Mouse (Mus musculus) limb, embryonic 13.5 days (tissue): ENCODE results near the gene Aldh5a1. TPM values are rescaled to one million over a fixed set of nuclear protein-coding genes. Genes with fewer than 3 reads are reported as not detected.

Experiments
- ATAC-seq: fragments of 200-750 bp; cut with Nextera tagmentation; 2 replicates; pipeline ENCODE4 v1.8.0; 2017; ENCODE audit warnings: low read depth, moderate number of reproducible peaks, moderate TSS enrichment; ENCODE audit not compliant: low FRiP score
- H3K27ac ChIP-seq: fragments of 300-500 bp; sonication (generic); 2 replicates; pipeline ENCODE4 v1.5.1; 2015; ENCODE audit warnings: inconsistent platforms, mild to moderate bottlenecking, moderate library complexity
- H3K27me3 ChIP-seq: fragments of 300-500 bp; sonication (generic); 2 replicates; pipeline ENCODE4 v1.6.1; 2015; ENCODE audit warnings: mild to moderate bottlenecking, inconsistent platforms
- H3K36me3 ChIP-seq: fragments of 300-500 bp; sonication (generic); 2 replicates; pipeline ENCODE4 v1.6.1; 2015; ENCODE audit warnings: inconsistent platforms, mild to moderate bottlenecking, moderate library complexity
- H3K4me1 ChIP-seq: fragments of 300-500 bp; sonication (generic); 2 replicates; pipeline ENCODE4 v1.6.1; 2015; ENCODE audit warnings: inconsistent platforms
- H3K4me2 ChIP-seq: fragments of 300-500 bp; sonication (generic); replicated peaks from 2 replicates; pipeline ENCODE4 v1.6.1; 2015; ENCODE audit warnings: inconsistent platforms, mild to moderate bottlenecking, moderate library complexity
- H3K4me3 ChIP-seq: fragments of 300-500 bp; sonication (generic); 2 replicates; pipeline ENCODE4 v1.5.1; 2015; ENCODE audit warnings: moderate library complexity, mild to moderate bottlenecking, inconsistent platforms
- H3K9ac ChIP-seq: fragments of 300-500 bp; sonication (generic); 2 replicates; pipeline ENCODE4 v1.6.1; 2015; ENCODE audit warnings: mild to moderate bottlenecking, inconsistent platforms
- H3K9me3 ChIP-seq: fragments of 300-500 bp; sonication (generic); 2 replicates; pipeline ENCODE4 v1.6.1; 2016; ENCODE audit warnings: inconsistent platforms
- whole genome bisulfite sequencing: fragments of 180-500 bp; shearing (Covaris S2); methylation state at CpG from one replicate; pipeline ENCODE4 v1.1.7; 2015; 5-methylcytosine and 5-hydroxymethylcytosine counted together
- polyA plus RNA-seq: library from polyadenylated mRNA; unstranded; fragments of >200 nt; fragmentation: Nextera tagmentation; extraction: Ambion mirVana; gene quantifications from 2 replicates; pipeline ENCODE4 v1.2.1, GENCODE M21; 2015

The Aldh5a1 gene
- polyA plus RNA-seq, 1 experiment from 2014 or later = 4.0 TPM

DNA sequence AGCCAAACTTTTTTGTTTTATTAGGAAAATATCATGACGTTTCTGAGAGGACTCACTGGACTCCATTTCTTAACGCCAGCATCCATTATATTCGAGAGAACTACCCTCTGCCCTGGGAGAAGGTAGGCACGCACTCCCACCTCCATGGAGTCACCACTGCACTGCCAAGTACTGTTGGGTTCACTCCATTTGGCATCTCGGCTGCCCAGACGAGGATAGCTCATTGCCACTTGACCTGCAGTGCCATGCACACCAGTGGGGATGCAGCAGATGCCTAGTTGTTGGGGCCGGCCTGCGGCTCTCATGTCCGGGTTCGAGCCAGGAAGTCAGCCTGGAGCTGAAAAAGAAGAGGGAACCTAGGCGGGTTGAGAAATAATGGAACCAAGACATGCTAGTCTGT lies 17.6 kb upstream of the Aldh5a1 start:
- Histone ChIP-seq H3K27ac (no peak overlapping the region), H3K36me3 (no peaks in the 10 kb centered on the region), H3K4me2 (no peak overlapping the region), H3K9me3 (no peaks in the 10 kb centered on the region), H3K4me3 (no peak overlapping the region), H3K9ac (no peak overlapping the region), H3K4me1 (no peaks in the 10 kb centered on the region), H3K27me3 (peaks cover 14% of the 10 kb centered on the region)
- no peak for ATAC-seq
- WGBS = 34% methylated on average over 11 of the region's 11 CpGs

DNA sequence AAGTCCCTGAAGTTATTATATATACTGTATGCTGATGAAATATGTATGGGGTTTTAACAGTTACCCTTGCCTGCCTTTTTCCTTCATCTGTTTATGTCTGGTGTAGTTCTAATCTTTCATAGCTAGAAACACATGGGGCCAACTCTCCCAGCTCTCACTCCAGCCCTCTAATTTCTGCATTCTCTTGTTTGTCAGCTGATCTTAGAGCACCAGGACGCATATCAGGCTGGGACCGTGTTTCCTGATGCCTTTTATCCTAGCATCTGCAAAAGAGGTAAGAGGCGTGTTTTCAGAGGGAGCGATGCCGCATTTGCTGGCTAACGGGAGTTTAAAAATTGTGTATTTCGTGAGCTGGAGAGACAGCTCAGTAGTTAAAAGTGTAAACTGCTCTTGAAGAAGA lies 15.2 kb upstream of the Aldh5a1 start:
- Histone ChIP-seq H3K9me3 (no peaks in the 10 kb centered on the region), H3K27ac (no peak overlapping the region), H3K4me2 (no peak overlapping the region), H3K9ac (no peak overlapping the region), H3K27me3 (peaks cover 14% of the 10 kb centered on the region), H3K4me3 (no peak overlapping the region), H3K36me3 (no peaks in the 10 kb centered on the region), H3K4me1 (no peaks in the 10 kb centered on the region)
- ATAC-seq = no peak
- 67% methylated on average over 7 of the region's 7 CpGs for WGBS

DNA sequence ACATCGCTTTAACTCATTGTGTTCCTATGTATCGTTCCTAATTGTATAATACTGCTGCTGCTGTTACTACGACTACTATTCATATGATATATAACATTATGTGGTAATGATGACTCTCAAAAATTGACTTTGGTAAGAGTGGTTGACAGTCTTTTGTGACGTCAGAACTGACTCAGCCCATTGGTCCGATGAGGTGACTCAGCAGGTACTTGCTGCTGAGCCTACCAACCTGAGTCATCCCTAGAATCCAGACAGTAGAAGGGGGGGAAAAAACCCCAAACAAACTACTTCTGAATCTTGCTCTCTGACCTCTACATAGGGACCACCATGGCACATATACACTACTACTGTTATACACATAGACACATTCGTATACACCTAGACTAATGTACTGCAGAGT lies 11.4 kb upstream of the Aldh5a1 start:
- no peak overlapping the region for H3K4me2 ChIP-seq
- H3K27me3 ChIP-seq = no peaks in the 10 kb centered on the region
- H3K36me3 ChIP-seq = no peaks in the 10 kb centered on the region
- H3K4me1 ChIP-seq = 0 out of 2 replicates have a peak, but pooled peaks cover 3% of the 10 kb centered on the region
- H3K4me3 ChIP-seq = no peak overlapping the region
- no peak overlapping the region for H3K9ac ChIP-seq
- H3K27ac ChIP-seq = no peak overlapping the region
- 93% methylated on average over 6 of the region's 6 CpGs for WGBS
- no peaks in the 10 kb centered on the region for H3K9me3 ChIP-seq
- ATAC-seq = no peak

DNA sequence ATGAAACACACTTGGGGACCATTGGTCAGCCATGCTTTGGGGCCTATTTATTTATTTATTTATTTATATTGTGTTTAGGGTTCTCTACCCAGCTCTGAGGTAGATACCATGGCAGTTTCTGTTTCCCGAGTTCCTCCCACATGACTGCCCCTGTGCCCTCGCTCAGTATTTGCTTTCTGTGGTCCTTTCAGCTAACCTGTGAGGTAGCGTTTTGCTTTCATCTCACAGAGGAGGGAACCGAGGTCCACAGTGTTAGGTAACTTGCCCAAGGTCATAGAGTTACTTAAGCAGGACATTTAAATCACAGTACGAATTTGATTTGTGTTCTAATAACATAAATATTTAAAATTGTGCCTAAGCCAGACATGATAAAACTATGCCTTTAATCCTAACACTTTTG lies 9.7 kb upstream of the Aldh5a1 start:
- H3K27me3 ChIP-seq = no peaks in the 10 kb centered on the region
- no peaks in the 10 kb centered on the region for H3K36me3 ChIP-seq
- no peak overlapping the region for H3K4me2 ChIP-seq
- H3K9ac ChIP-seq = no peak overlapping the region
- 0 out of 2 replicates have a peak, but pooled peaks cover 3% of the 10 kb centered on the region for H3K4me1 ChIP-seq
- no peak overlapping the region for H3K27ac ChIP-seq
- 89% methylated on average over 5 of the region's 5 CpGs for WGBS
- ATAC-seq = no peak
- no peaks in the 10 kb centered on the region for H3K9me3 ChIP-seq
- no peak overlapping the region for H3K4me3 ChIP-seq

DNA sequence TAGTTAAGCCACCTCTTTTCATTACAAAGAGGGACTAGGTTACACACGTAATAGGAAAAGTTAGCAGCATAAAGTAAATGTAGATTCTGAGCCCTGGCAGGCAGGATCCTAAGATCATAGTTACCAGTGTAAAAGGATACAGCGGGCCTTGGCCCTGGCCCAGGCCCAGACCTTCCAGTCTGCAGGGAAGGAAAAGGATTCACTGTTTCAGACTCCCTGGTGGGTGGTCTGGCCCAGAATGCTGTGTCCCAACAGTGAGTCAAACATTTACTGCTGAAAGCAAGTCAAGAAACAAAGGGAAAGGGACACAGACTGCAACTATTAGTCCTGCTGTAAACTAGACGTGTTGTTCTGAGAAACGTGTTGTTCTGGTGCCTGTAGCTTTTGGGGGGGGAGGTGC lies 8.1 kb upstream of the Aldh5a1 start:
- WGBS = 20% methylated on average over 4 of the region's 4 CpGs
- Histone ChIP-seq H3K27me3 (no peaks in the 10 kb centered on the region), H3K9ac (no peak overlapping the region), H3K4me3 (no peak overlapping the region), H3K4me1 (0 out of 2 replicates have a peak, but pooled peaks cover 3% of the 10 kb centered on the region), H3K27ac (no peak overlapping the region), H3K4me2 (no peak overlapping the region), H3K9me3 (no peaks in the 10 kb centered on the region), H3K36me3 (no peaks in the 10 kb centered on the region)
- ATAC-seq = no peak

DNA sequence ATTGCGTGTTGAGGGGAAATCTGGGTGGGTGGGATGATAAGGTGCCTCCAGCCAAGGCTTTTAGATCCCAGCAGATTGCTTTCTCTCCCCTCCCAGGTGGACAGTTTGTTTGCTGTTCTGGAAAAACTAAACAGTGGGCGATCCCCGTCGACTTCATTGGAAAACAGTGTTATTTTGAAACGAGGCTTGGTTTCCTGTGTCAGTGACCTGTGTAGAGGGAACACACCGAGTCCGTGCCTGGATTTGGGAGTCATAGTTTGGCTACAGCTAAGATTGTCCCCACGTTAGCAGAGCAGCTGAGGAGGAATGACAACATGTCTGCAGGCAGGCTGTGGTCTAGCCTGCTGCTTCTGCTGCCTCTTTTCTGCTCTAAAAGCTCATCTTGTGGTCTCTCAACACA lies 5.8 kb upstream of the Aldh5a1 start:
- Histone ChIP-seq H3K27me3 (no peaks in the 10 kb centered on the region), H3K9ac (no peak overlapping the region), H3K4me2 (no peak overlapping the region), H3K36me3 (no peaks in the 10 kb centered on the region), H3K9me3 (no peaks in the 10 kb centered on the region), H3K4me1 (0 out of 2 replicates have a peak, but pooled peaks cover 3% of the 10 kb centered on the region), H3K4me3 (no peak overlapping the region), H3K27ac (no peak overlapping the region)
- 80% methylated on average over 8 of the region's 8 CpGs for WGBS
- no peak for ATAC-seq

DNA sequence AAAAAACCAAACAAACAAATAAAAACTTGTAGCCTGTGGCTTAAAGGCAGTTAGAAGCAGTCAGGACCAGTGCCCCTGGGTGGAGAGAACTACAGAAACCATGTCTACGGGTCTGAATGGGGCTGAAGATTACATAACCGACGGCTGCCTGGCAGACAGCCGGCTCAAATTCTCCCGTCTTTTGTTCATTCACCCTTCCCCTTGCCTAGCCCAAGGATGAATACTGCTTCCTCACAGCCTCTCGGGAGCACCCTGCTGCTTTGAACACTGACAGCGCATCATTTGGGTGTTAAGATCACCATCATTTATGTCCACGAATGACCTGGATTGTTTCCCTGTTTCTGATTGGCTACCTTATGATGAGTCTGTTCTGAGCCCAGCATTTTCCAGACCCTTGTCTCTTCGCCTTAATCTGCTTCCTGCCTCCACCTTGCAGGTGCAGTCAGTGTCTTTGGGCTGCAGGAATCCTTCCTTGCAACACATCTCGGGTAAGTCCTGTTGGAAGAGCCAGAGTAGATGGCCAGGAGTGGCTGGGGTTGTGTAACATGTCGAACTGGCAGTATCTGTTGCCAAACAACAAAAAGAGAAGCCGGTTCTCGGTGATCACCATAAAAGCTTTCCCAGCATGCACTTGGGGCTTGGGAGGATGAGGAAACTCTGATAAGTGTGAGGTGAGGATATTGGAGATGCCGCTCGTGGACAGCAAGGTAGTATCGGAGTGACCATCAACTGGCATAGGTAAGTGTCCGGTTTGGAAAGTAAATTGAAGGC lies 5.2 kb upstream of the Aldh5a1 start, which contains the start of gene Gpld1:
Gpld1 (plus strand) TSS at position 641 of the 771 bp plus-strand sequence.
- no peak for ATAC-seq
- Histone ChIP-seq H3K27me3 (no peaks in the 10 kb centered on the region), H3K4me3 (no peak within 1 kb of the TSS), H3K36me3 (no peaks in the 10 kb centered on the region), H3K9ac (no peak within 1 kb of the TSS), H3K4me1 (peaks cover 7% of the 10 kb centered on the region), H3K4me2 (no peak within 1 kb of the TSS), H3K9me3 (no peaks in the 10 kb centered on the region), H3K27ac (no peak within 1 kb of the TSS)
- WGBS = 68% methylated on average over 17 of the region's 17 CpGs

DNA sequence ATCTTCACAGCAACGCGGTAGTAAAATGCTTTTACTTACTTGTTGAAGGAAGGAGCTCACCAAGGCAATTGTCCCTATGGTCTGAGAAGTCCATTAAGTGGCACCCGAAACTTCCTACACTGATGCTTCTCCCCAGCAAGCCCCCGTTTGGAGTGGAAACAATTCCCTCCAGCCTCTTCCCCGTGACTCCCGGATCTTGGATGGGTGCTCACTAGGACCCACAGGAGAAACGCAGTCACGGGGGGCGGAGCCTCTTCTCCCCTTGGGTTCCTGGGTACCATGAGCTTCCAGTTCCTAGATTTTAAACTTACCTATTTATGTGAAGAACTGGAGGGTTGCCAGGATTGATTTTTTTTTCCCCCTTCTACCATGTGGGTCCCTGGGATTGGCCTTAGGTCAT lies 2.0 kb upstream of the Aldh5a1 start:
- WGBS = 86% methylated on average over 9 of the region's 9 CpGs
- H3K4me2 ChIP-seq = no peak overlapping the region
- no peaks in the 10 kb centered on the region for H3K9me3 ChIP-seq
- no peaks in the 10 kb centered on the region for H3K36me3 ChIP-seq
- no peak overlapping the region for H3K27ac ChIP-seq
- peaks cover 5% of the 10 kb centered on the region for H3K4me1 ChIP-seq
- no peak overlapping the region for H3K9ac ChIP-seq
- no peak overlapping the region for H3K4me3 ChIP-seq
- H3K27me3 ChIP-seq = no peaks in the 10 kb centered on the region
- no peak for ATAC-seq

DNA sequence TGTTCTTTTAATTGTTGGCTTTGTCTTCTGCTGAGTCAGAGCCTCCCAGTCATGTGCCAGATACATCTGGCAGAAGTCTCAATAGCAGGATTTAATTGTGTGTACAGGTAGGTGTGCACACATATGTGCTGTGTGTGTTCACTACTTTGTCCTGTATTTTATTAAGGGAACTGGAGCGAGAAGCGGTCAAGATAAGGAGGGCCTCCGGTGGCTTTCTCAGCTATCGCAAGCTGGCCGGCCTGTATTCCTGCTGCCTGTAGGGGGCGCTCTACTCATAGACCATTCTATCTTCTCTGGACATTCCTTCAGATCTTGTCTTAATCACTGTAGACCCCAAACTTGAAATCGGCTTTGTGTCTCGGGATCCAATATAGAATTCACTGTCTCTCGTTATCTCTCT lies 1.2 kb upstream of the Aldh5a1 start:
- no peaks in the 10 kb centered on the region for H3K27me3 ChIP-seq
- ATAC-seq = no peak
- peaks cover 5% of the 10 kb centered on the region for H3K4me1 ChIP-seq
- no peak overlapping the region for H3K4me2 ChIP-seq
- no peaks in the 10 kb centered on the region for H3K36me3 ChIP-seq
- no peaks in the 10 kb centered on the region for H3K9me3 ChIP-seq
- no peak overlapping the region for H3K27ac ChIP-seq
- H3K9ac ChIP-seq = no peak overlapping the region
- WGBS = 31% methylated on average over 9 of the region's 9 CpGs
- H3K4me3 ChIP-seq = no peak overlapping the region

DNA sequence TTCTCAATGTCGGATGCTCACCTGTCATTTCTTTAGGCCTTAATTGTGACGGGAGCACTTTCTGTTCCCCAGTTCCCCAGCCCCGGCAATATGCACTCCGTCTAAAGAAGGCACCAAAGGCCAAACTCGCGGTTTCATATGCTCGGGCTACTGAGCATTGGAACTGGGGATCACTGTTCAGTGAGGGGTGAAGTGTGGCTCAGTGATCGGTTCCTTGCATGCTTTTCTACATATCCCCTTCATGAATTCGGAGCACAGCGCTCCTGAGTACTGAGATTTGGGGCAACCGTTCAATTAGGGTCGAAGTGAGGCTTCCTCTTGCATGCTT lies 342 bp upstream of the Aldh5a1 start:
- Histone ChIP-seq H3K27ac (no peak overlapping the region), H3K4me2 (peak overlapping the region; percentile 80), H3K9ac (peak overlapping the region; percentile 91), H3K4me1 (peaks cover 5% of the 10 kb centered on the region), H3K27me3 (no peaks in the 10 kb centered on the region), H3K4me3 (peak overlapping the region; percentile 90), H3K36me3 (no peaks in the 10 kb centered on the region), H3K9me3 (no peaks in the 10 kb centered on the region)
- WGBS = 20% methylated on average over 12 of the region's 12 CpGs
- ATAC-seq = peak; percentile 44

DNA sequence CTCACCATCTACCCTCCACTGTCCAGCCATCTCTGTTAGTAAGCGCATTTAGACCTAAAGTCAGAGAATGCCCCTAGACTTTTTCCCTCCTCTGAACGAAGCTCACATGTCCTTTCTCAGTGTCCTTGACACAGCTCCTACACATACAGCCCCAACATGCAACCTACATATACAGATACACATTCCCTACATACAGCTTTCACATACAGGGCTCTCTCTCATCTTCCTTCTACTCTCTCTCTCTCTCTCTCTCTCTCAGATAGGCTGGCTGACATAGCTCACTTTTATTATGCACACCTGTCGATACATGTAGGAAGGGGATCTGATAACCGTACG lies 721 bp downstream of the Aldh5a1 start:
- Histone ChIP-seq H3K4me3 (peak overlapping the region; percentile 90), H3K27ac (no peak overlapping the region), H3K4me2 (peak overlapping the region; percentile 80), H3K36me3 (no peaks in the 10 kb centered on the region), H3K9ac (peak overlapping the region; percentile 91), H3K27me3 (no peaks in the 10 kb centered on the region), H3K4me1 (peaks cover 5% of the 10 kb centered on the region), H3K9me3 (no peaks in the 10 kb centered on the region)
- 50% methylated on average over 5 of the region's 5 CpGs for WGBS
- ATAC-seq = no peak; the same call in 1 of the 2 replicates

DNA sequence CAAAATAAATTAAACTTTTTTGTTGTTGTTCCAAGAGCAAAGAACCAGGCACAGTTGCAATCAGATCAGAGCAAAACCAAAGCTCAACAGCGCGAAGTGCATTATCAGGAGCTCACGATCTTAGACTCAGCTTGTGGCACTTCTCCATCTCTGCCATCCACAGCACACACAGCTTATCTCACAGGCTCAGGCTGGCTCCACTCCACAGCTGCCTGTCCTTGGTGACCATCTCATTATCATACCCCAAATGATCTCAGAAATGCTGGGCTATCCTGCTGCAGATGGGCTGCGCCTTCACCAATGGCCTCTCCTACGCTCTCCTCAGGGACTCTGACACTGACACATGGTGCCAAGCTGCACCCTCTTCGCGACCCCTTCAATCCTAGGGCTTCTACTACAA lies 4.3 kb downstream of the Aldh5a1 start:
- ATAC-seq = no peak
- peaks cover 5% of the 10 kb centered on the region for H3K4me1 ChIP-seq
- no peaks in the 10 kb centered on the region for H3K27me3 ChIP-seq
- no peak overlapping the region for H3K27ac ChIP-seq
- H3K4me3 ChIP-seq = no peak overlapping the region
- H3K9me3 ChIP-seq = no peaks in the 10 kb centered on the region
- no peaks in the 10 kb centered on the region for H3K36me3 ChIP-seq
- H3K9ac ChIP-seq = no peak overlapping the region
- no peak overlapping the region for H3K4me2 ChIP-seq
- 94% methylated on average over 7 of the region's 7 CpGs for whole genome bisulfite sequencing

DNA sequence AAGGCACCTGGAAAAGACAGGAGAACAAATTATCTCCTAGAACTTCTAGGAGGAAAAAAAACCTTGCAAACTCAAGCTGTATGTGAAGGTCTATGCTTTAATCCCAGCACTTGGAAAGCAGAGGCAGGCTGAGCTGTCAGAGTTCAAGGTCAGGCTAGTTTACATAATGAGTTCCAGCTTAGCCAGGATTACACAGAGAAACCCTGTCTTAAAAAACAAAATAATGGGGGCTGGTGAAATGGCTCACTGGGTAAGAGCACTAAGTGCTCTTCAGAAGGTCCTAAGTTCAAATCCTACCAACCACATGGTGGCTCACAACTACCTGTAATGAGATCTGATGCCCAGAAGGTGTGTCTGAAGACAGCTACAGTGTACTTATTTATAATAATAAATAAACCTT lies 6.9 kb downstream of the Aldh5a1 start:
- Histone ChIP-seq H3K4me2 (no peak overlapping the region), H3K4me1 (no peaks in the 10 kb centered on the region), H3K27me3 (no peaks in the 10 kb centered on the region), H3K4me3 (no peak overlapping the region), H3K9me3 (no peaks in the 10 kb centered on the region), H3K9ac (no peak overlapping the region), H3K27ac (no peak overlapping the region), H3K36me3 (peaks cover 2% of the 10 kb centered on the region)
- ATAC-seq = no peak
